Mouse (Mus musculus) T-cell, adult 2 months (primary cell): ENCODE data around the gene Prdm16.

Experiments
- DNase-seq: peaks from one replicate; pipeline ENCODE4 v3.0.0; 2022; ENCODE audit warnings: low spot score

Gene Prdm16

GRCm38 (mm10) chr4:154334699-154335402, 301.8 kb downstream of the Prdm16 start:
- peak; percentile 43 for DNase-seq

GRCm38 (mm10) chr4:154333300-154333699, 303.4 kb downstream of the Prdm16 start:
- DNase-seq: no peak

GRCm38 (mm10) chr4:154331271-154331670, 305.4 kb downstream of the Prdm16 start:
- DNase-seq: no peak

- no peak for DNase-seq
These were observed 306.7 kb downstream of the Prdm16 start for GRCm38 (mm10) chr4:154330001-154330400.

- DNase-seq: peak; percentile 22
These were observed 307.8 kb downstream of the Prdm16 start for GRCm38 (mm10) chr4:154328836-154329235.

GRCm38 (mm10) chr4:154328431-154328830, 308.2 kb downstream of the Prdm16 start:
- DNase-seq: no peak

- DNase-seq: no peak
These were observed 311.3 kb downstream of the Prdm16 start for GRCm38 (mm10) chr4:154325410-154325809.

GRCm38 (mm10) chr4:154313622-154313967, 323.1 kb downstream of the Prdm16 start:
- DNase-seq: no peak

- DNase-seq: no peak
These were observed 323.6 kb downstream of the Prdm16 start for GRCm38 (mm10) chr4:154312935-154313621.

- no peak for DNase-seq
These were observed 324.4 kb downstream of the Prdm16 start for GRCm38 (mm10) chr4:154312143-154312812.

- DNase-seq: no peak
These were observed 326.0 kb downstream of the Prdm16 start for GRCm38 (mm10) chr4:154310576-154311262.

GRCm38 (mm10) chr4:154309131-154309530, 327.5 kb downstream of the Prdm16 start:
- DNase-seq: no peak

- no peak for DNase-seq
These were observed 335.2 kb downstream of the Prdm16 start, which contains the start of gene Arhgef16 for GRCm38 (mm10) chr4:154301466-154301881. TSS of gene Arhgef16 (minus strand) at chr4:154301676.

- DNase-seq: no peak
These were observed 337.0 kb downstream of the Prdm16 start for GRCm38 (mm10) chr4:154299541-154300271.

GRCm38 (mm10) chr4:154297761-154298160, 338.9 kb downstream of the Prdm16 start:
- no peak for DNase-seq

GRCm38 (mm10) chr4:154294262-154294731, 342.4 kb downstream of the Prdm16 start:
- DNase-seq: no peak

- DNase-seq: no peak
These were observed 342.9 kb downstream of the Prdm16 start for GRCm38 (mm10) chr4:154293735-154294201.

GRCm38 (mm10) chr4:154283671-154284070, 353.0 kb downstream of the Prdm16 start:
- DNase-seq: no peak

- DNase-seq: no peak
These were observed 357.2 kb downstream of the Prdm16 start for GRCm38 (mm10) chr4:154279481-154279880.

GRCm38 (mm10) chr4:154273000-154273399, 363.7 kb downstream of the Prdm16 start:
- DNase-seq: no peak

GRCm38 (mm10) chr4:154269520-154269919, 367.2 kb downstream of the Prdm16 start:
- no peak for DNase-seq
